Mouse (Mus musculus) liver, embryonic 16.5 days (tissue): ENCODE data around the gene Setd1a. TPM values are rescaled to one million over a fixed set of nuclear protein-coding genes. Genes with fewer than 3 reads are reported as not detected.
A peak's percentile ranks its signal among the peaks of the same experiment; 100 is the strongest.

Experiments used
- ATAC-seq: fragments of 200-750 bp; cut with Nextera tagmentation; 2 replicates; pipeline ENCODE4 v1.8.0; 2017; ENCODE audit warnings: low read depth, mild to moderate bottlenecking, moderate number of reproducible peaks, moderate library complexity
- H3K27ac ChIP-seq: fragments of 300-500 bp; sonication (generic); 2 replicates; pipeline ENCODE4 v1.5.1; 2014; ENCODE audit warnings: mild to moderate bottlenecking, low read length
- H3K27me3 ChIP-seq: fragments of 300-500 bp; sonication (generic); 2 replicates; pipeline ENCODE4 v1.6.1; 2014; ENCODE audit warnings: low read depth, low read length, mixed read lengths; ENCODE audit not compliant: control insufficient read depth, insufficient read depth
- H3K36me3 ChIP-seq: fragments of 300-500 bp; sonication (generic); 2 replicates; pipeline ENCODE4 v1.6.1; 2014; ENCODE audit warnings: mild to moderate bottlenecking; ENCODE audit not compliant: control insufficient read depth, insufficient read depth
- H3K4me1 ChIP-seq: fragments of 300-500 bp; sonication (generic); 2 replicates; pipeline ENCODE4 v1.6.1; 2014; ENCODE audit warnings: low read depth, low read length, mixed read lengths; ENCODE audit not compliant: control insufficient read depth
- H3K4me2 ChIP-seq: fragments of 300-500 bp; sonication (generic); 2 replicates; pipeline ENCODE4 v1.6.1; 2014; ENCODE audit warnings: low read depth, low read length, mixed read lengths
- H3K4me3 ChIP-seq: fragments of 300-500 bp; sonication (generic); 2 replicates; pipeline ENCODE4 v1.5.1; 2014; ENCODE audit warnings: low read depth, mild to moderate bottlenecking, low read length
- H3K9ac ChIP-seq: fragments of 300-500 bp; sonication (generic); 2 replicates; pipeline ENCODE4 v1.6.1; 2014; ENCODE audit warnings: low read depth, low read length
- H3K9me3 ChIP-seq: fragments of 300-500 bp; sonication (generic); replicated peaks from 2 replicates; pipeline ENCODE4 v1.6.1; 2016; ENCODE audit warnings: low read length; ENCODE audit not compliant: control insufficient read depth
- WGBS: fragments of 180-500 bp; shearing (Covaris S2); extraction: QIAGEN DNeasy Blood & Tissue Kit; methylation state at CpG from one replicate; pipeline ENCODE4 v1.1.7; 2014; ENCODE audit not compliant: insufficient replicate concordance; 5-methylcytosine and 5-hydroxymethylcytosine counted together
- polyA plus RNA-seq: library from polyadenylated mRNA; unstranded; fragments of >200 nt; fragmentation: Nextera tagmentation; extraction: Ambion mirVana; gene quantifications from 2 replicates; pipeline ENCODE4 v1.2.1, GENCODE M21; 2015

Setd1a gene
- polyA plus RNA-seq, 1 experiment from 2014 or later = 7.9 TPM

- H3K9ac ChIP-seq = no peak overlapping the region
Measured at GRCm38 (mm10) chr7:127815954-127816821, 39.7 kb downstream of the Setd1a start.

GRCm38 (mm10) chr7:127817053-127817452 is 40.6 kb downstream of the Setd1a start:
- no peak for ATAC-seq
- Histone ChIP-seq H3K4me3 (no peak overlapping the region), H3K27me3 (no peaks in the 10 kb centered on the region), H3K4me2 (no peak overlapping the region), H3K9ac (no peak overlapping the region), H3K4me1 (peaks cover 11% of the 10 kb centered on the region; the same call in 1 of the 2 replicates), H3K27ac (no peak overlapping the region), H3K9me3 (no peaks in the 10 kb centered on the region), H3K36me3 (no peaks in the 10 kb centered on the region)
- WGBS = 70% methylated on average over 7 of the region's 7 CpGs

More at GRCm38 (mm10) chr7:127815954-127816821, 39.7 kb downstream of the Setd1a start:
- no peaks in the 10 kb centered on the region for H3K36me3 ChIP-seq
- no peaks in the 10 kb centered on the region for H3K9me3 ChIP-seq
- peaks cover 11% of the 10 kb centered on the region; the same call in 1 of the 2 replicates for H3K4me1 ChIP-seq
- H3K4me2 ChIP-seq = no peak overlapping the region
- H3K27me3 ChIP-seq = no peaks in the 10 kb centered on the region
- ATAC-seq = peak; percentile 43
- WGBS = 43% methylated on average over 15 of the region's 15 CpGs
- 0 out of 2 replicates have a peak overlapping the region, but pooled peaks have one; percentile 15 for H3K27ac ChIP-seq
- no peak overlapping the region for H3K4me3 ChIP-seq

- Histone ChIP-seq H3K9ac (no peak overlapping the region), H3K4me3 (no peak overlapping the region), H3K9me3 (no peaks in the 10 kb centered on the region), H3K4me2 (no peak overlapping the region), H3K4me1 (peaks cover 11% of the 10 kb centered on the region; the same call in 1 of the 2 replicates), H3K27me3 (no peaks in the 10 kb centered on the region), H3K27ac (no peak overlapping the region), H3K36me3 (no peaks in the 10 kb centered on the region)
- WGBS = 79% methylated on average over 5 of the region's 5 CpGs
- no peak for ATAC-seq
Measured at GRCm38 (mm10) chr7:127817776-127818175, 41.3 kb downstream of the Setd1a start.

GRCm38 (mm10) chr7:127820836-127821509 is 44.5 kb downstream of the Setd1a start:
- Histone ChIP-seq H3K9ac (no peak overlapping the region), H3K4me1 (peaks cover 4% of the 10 kb centered on the region; the same call in 1 of the 2 replicates), H3K4me2 (no peak overlapping the region), H3K9me3 (no peaks in the 10 kb centered on the region), H3K27me3 (peaks cover 9% of the 10 kb centered on the region), H3K27ac (no peak overlapping the region), H3K4me3 (no peak overlapping the region), H3K36me3 (no peaks in the 10 kb centered on the region)
- ATAC-seq = no peak
- WGBS = 34% methylated on average over 13 of the region's 13 CpGs

- ATAC-seq = no peak
- no peak overlapping the region for H3K4me3 ChIP-seq
- WGBS = 69% methylated on average over 3 of the region's 3 CpGs
Measured at GRCm38 (mm10) chr7:127822494-127822893, 46.0 kb downstream of the Setd1a start.

GRCm38 (mm10) chr7:127823236-127824171 is 47.0 kb downstream of the Setd1a start:
- Histone ChIP-seq H3K27me3 (peaks cover 9% of the 10 kb centered on the region), H3K9me3 (no peaks in the 10 kb centered on the region), H3K9ac (no peak overlapping the region), H3K27ac (no peak overlapping the region), H3K4me3 (no peak overlapping the region), H3K4me2 (no peak overlapping the region), H3K4me1 (no peaks in the 10 kb centered on the region), H3K36me3 (no peaks in the 10 kb centered on the region)
- no peak for ATAC-seq
- 68% methylated on average over 11 of the region's 11 CpGs for WGBS

More at GRCm38 (mm10) chr7:127822494-127822893, 46.0 kb downstream of the Setd1a start:
- Histone ChIP-seq H3K27ac (no peak overlapping the region), H3K9me3 (no peaks in the 10 kb centered on the region), H3K4me1 (no peaks in the 10 kb centered on the region), H3K27me3 (peaks cover 9% of the 10 kb centered on the region), H3K36me3 (no peaks in the 10 kb centered on the region), H3K9ac (no peak overlapping the region), H3K4me2 (no peak overlapping the region)

GRCm38 (mm10) chr7:127824176-127824871 is 47.9 kb downstream of the Setd1a start, which contains the start of the genes Stx4a and Stx1b:
Gene Stx4a, plus strand, starts transcription at chr7:127824294.
Gene Stx1b, minus strand, starts transcription at chr7:127824549.
- no peaks in the 10 kb centered on the region for H3K4me1 ChIP-seq
- no peaks in the 10 kb centered on the region for H3K9me3 ChIP-seq
- WGBS = 14% methylated on average over 36 of the region's 38 CpGs
- peaks cover 9% of the 10 kb centered on the region for H3K27me3 ChIP-seq
- H3K36me3 ChIP-seq = no peaks in the 10 kb centered on the region
- peak within 1 kb of the TSS; percentile 31 for H3K4me2 ChIP-seq
- no peak within 1 kb of the TSS for H3K27ac ChIP-seq
- peak within 1 kb of the TSS; percentile 25; the same call in 1 of the 2 replicates for H3K4me3 ChIP-seq
- no peak within 1 kb of the TSS for H3K9ac ChIP-seq
- no peak for ATAC-seq

- H3K9me3 ChIP-seq = no peaks in the 10 kb centered on the region
- H3K27ac ChIP-seq = no peak overlapping the region
- ATAC-seq = no peak
- H3K4me2 ChIP-seq = no peak overlapping the region
- H3K4me1 ChIP-seq = peaks cover 2% of the 10 kb centered on the region
- peaks cover 3% of the 10 kb centered on the region; the same call in 1 of the 2 replicates for H3K27me3 ChIP-seq
- H3K9ac ChIP-seq = no peak overlapping the region
- no peak overlapping the region for H3K4me3 ChIP-seq
- WGBS = 63% methylated on average over 2 of the region's 2 CpGs
- H3K36me3 ChIP-seq = no peaks in the 10 kb centered on the region
Measured at GRCm38 (mm10) chr7:127835550-127835949, 59.1 kb downstream of the Setd1a start.
